Mouse (Mus musculus) G1E (cell line): ENCODE measurements around the gene Dll1.

Experiments used
- CTCF ChIP-seq: IDR thresholded peaks from 2 replicates; pipeline ENCODE4 v1.5.1; 2012; ENCODE audit warnings: low read depth, low read length, inconsistent platforms, mixed read lengths
- GATA1 ChIP-seq: IDR thresholded peaks from 2 replicates; pipeline ENCODE4 v1.6.1; 2012; ENCODE audit warnings: borderline replicate concordance, low read length, inconsistent platforms, mixed read lengths

- TF ChIP-seq CTCF (no peak), GATA1 (no peak)
These were observed 38.8 kb downstream of the Dll1 start for GRCm38 (mm10) chr17:15337906-15338305.
